28 mouse cellular contexts compared by ENCODE assay signal in the genomic region with DNA sequence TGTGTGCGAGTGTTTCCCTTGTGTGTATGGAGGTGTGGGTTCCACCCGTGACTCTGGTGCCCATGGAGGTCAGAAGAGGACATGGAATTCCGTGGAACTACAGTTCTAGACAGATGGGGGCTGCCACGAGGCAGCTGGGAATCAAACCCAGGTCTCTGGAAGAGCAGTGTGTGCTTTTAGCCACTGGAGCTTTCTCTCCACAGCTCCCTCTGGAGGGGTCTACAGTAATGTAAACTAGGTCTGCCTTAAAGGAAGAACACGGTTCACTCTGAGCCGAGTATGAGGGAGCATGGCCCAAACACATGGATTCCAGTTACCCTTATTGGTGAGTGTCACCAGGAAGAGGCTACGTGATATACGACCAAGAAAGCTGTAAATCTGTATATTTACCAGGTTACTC. TPM values are rescaled to one million over a fixed set of nuclear protein-coding genes. Genes with fewer than 3 reads are reported as not detected.
DNase-seq lines count a peak whose midpoint lies in the region; ATAC-seq and TF ChIP-seq lines count a peak whose summit lies in the region.
"Had no signal": no experiment of that assay in that cellular context is flagged by ENCODE, and none has a peak within 500 bp of the region (broad histone marks: within the 10 kb centered on the region; RNA-seq: fewer than 3 reads in every experiment).

No protein-coding gene starts in this region.

- H3K27me3 ChIP-seq in E14TG2a.4 (ENCODE audit: insufficient read depth, low read length), result no peaks in the 10 kb centered on the region
- H3K27me3 ChIP-seq: embryonic facial prominence, embryonic 15.5 days; heart, embryonic 15.5 days; hindbrain, embryonic 13.5 days; Patski had no signal

- in situ Hi-C loops in ES-E14 (cut with MboI; ENCODE audit: low sequenced_read_pairs in 2 of 2, unreplicated experiment in 2 of 2), result no loop called here

- TF ChIP-seq CTCF in layer of hippocampus, adult 2 months (conservative IDR thresholded peaks at IDR 0.05), result 0 out of 2 replicates have a peak, but pooled peaks have one; percentile 3
- TF ChIP-seq CTCF in E14TG2a.4 (conservative IDR thresholded peaks at IDR 0.05; ENCODE audit: low read length), result no peak; the same call in 1 of the 2 replicates

- no peak overlapping the region for H3K4me3 ChIP-seq in layer of hippocampus, adult 2 months
- peak overlapping the region; percentile 24; the same call in 1 of the 2 replicates for H3K4me3 ChIP-seq in E14TG2a.4 (replicated peaks; ENCODE audit: low read length)
- H3K4me3 ChIP-seq in ES-E14 (ENCODE audit: insufficient read depth in 1 of 2, low read depth in 1 of 2, low read length in 2 of 2, poor library complexity in 1 of 2, severe bottlenecking in 1 of 2), result no peak overlapping the region; a peak in 1 of 4 replicates
- H3K4me3 ChIP-seq: embryonic facial prominence, embryonic 15.5 days; erythroblast, embryonic 14.5 days; forebrain, embryonic 10.5 days; heart, adult 2 months; heart, embryonic 15.5 days; hindbrain, embryonic 13.5 days had no signal

- H3K27ac ChIP-seq in layer of hippocampus, adult 2 months, result no peak overlapping the region
- peak overlapping the region; percentile 87; the same call in 1 of the 2 replicates for H3K27ac ChIP-seq in ES-E14 (ENCODE audit: insufficient read depth, low read depth, low read length, poor library complexity, severe bottlenecking)
- H3K27ac ChIP-seq: embryonic facial prominence, embryonic 15.5 days; forebrain, embryonic 10.5 days; heart, adult 2 months; heart, embryonic 15.5 days; hindbrain, embryonic 13.5 days; hindbrain, postnatal 0 days had no signal

- no peak for DNase-seq in layer of hippocampus, adult 2 months (ENCODE audit: low spot score in 2 of 2)
- DNase-seq in layer of hippocampus, postnatal 10 days (ENCODE audit: low spot score in 2 of 2), result no peak
- DNase-seq in ES-E14 (ENCODE audit: low read depth, low spot score), result no peak
- DNase-seq in embryo, embryonic 10 days (ENCODE audit: low spot score), result no peak
- DNase-seq: adrenal gland, adult 8-10 months; adrenal gland, postnatal 36 days; cerebellum, adult 2 months; cerebellum, postnatal 10 days; embryo, embryonic 11 days; gastrocnemius, postnatal 10 days; heart, adult 2 months; heart, postnatal 14 days had no signal

- H3K4me1 ChIP-seq in E14TG2a.4 (replicated peaks; ENCODE audit: low read depth, low read length) (peaks cover 43% of the 10 kb centered on the region), ES-E14 (ENCODE audit: control insufficient read depth in 2 of 2, insufficient read depth in 2 of 2, low read length in 2 of 2, poor library complexity in 1 of 2) (no peaks in the 10 kb centered on the region; a peak in 2 of 4 replicates)
- H3K4me1 ChIP-seq: embryonic facial prominence, embryonic 15.5 days; hindbrain, embryonic 13.5 days had no signal

- H3K9me3 ChIP-seq in E14TG2a.4 (ENCODE audit: low read length) (peaks cover 6% of the 10 kb centered on the region), ES-E14 (ENCODE audit: control insufficient read depth, insufficient read depth, low read depth, low read length) (no peaks in the 10 kb centered on the region)
- H3K9me3 ChIP-seq: embryonic facial prominence, embryonic 15.5 days; heart, embryonic 15.5 days; hindbrain, embryonic 13.5 days had no signal

- H3K9ac ChIP-seq in ES-E14 (ENCODE audit: insufficient read depth, low read depth, low read length, poor library complexity, severe bottlenecking), result peak overlapping the region; percentile 45; the same call in 1 of the 2 replicates
- H3K9ac ChIP-seq: embryonic facial prominence, embryonic 15.5 days; heart, embryonic 15.5 days; hindbrain, embryonic 13.5 days had no signal

- H3K36me3 ChIP-seq in E14TG2a.4 (ENCODE audit: insufficient read depth, low read length), result no peaks in the 10 kb centered on the region
- H3K36me3 ChIP-seq in ES-E14 (ENCODE audit: control insufficient read depth, insufficient read depth, low read length, poor library complexity, severe bottlenecking), result no peaks in the 10 kb centered on the region
- H3K36me3 ChIP-seq: embryonic facial prominence, embryonic 15.5 days; forebrain, embryonic 10.5 days; heart, embryonic 15.5 days; hindbrain, embryonic 13.5 days had no signal

- 0 out of 2 replicates have a peak, but pooled peaks have one; percentile 17 for ATAC-seq in megakaryocyte progenitor cell, adult 5-6 weeks (replicated peaks; ENCODE audit: poor library complexity)
- no peak for ATAC-seq in inflammation-experienced regulatory T-cells, adult 6 months
- ATAC-seq: forebrain, embryonic 14.5 days; hindbrain, postnatal 0 days; Patski had no signal

TF ChIP-seq in ES-E14, 5 proteins besides CTCF, POLR2A, EP300 and RAD21:
- TF ChIP-seq CHD2 (IDR thresholded peaks at IDR 0.05; ENCODE audit: low read depth, low read length) (no peak), ZC3H11A (IDR thresholded peaks at IDR 0.05; ENCODE audit: borderline replicate concordance, low read depth, low read length) (no peak), HCFC1 (IDR thresholded peaks at IDR 0.05; ENCODE audit: borderline replicate concordance, insufficient read depth, low read length) (no peak), ZNF384 (IDR thresholded peaks at IDR 0.05; ENCODE audit: low read depth, low read length) (no peak), MAFK (IDR thresholded peaks at IDR 0.05; ENCODE audit: insufficient read depth, low read depth, low read length) (no peak)

RNA-seq across cellular contexts. Expression of gene Gm49496, which starts 4.2 kb away (rescaled TPM):
- not detected for total RNA-seq in layer of hippocampus, adult 2 months (2021)
- total RNA-seq in layer of hippocampus, postnatal 10 days (2021), result not detected
- 0.22 TPM in 1 of 2 replicates, not detected in the other for total RNA-seq in ES-E14 (2012; rRNA removed)
- not detected in 2 replicates for total RNA-seq in megakaryocyte progenitor cell, adult 5-6 weeks (2015)
- 1.3 and 2.2 TPM in 2 replicates for total RNA-seq in megakaryocyte progenitor cell, adult 5-6 weeks (2017)
- polyA plus RNA-seq in inflammation-experienced regulatory T-cells, adult 6 months (2017; shearing (Covaris generic)), result not detected
- total RNA-seq: adrenal gland, adult 8-10 months; adrenal gland, postnatal 36 days; gastrocnemius, postnatal 10 days; gastrocnemius, postnatal 4 days; heart, adult 2 months; heart, postnatal 14 days; hematopoietic stem cell, adult 5-6 weeks; hindbrain, postnatal 0 days had no signal
- polyA plus RNA-seq: C2C12; cerebellum, adult 2 months; embryonic facial prominence, embryonic 11.5 days; embryonic facial prominence, embryonic 15.5 days; erythroblast, embryonic 14.5 days; forebrain, embryonic 10.5 days; forebrain, embryonic 14.5 days; heart, adult 2 months; heart, embryonic 11.5 days; heart, embryonic 15.5 days; hindbrain, embryonic 13.5 days; hindbrain, postnatal 0 days had no signal

RNA-seq across cellular contexts. Expression of gene Gm10198, which starts 38.6 kb away (rescaled TPM):
- total RNA-seq in layer of hippocampus, adult 2 months (2021), result not detected
- total RNA-seq in layer of hippocampus, postnatal 10 days (2021), result not detected
- total RNA-seq in ES-E14 (2012; rRNA removed), result not detected in 2 replicates
- total RNA-seq in megakaryocyte progenitor cell, adult 5-6 weeks (2015), result not detected in 2 replicates
- not detected in 2 replicates for total RNA-seq in megakaryocyte progenitor cell, adult 5-6 weeks (2017)
- polyA plus RNA-seq in inflammation-experienced regulatory T-cells, adult 6 months (2017; shearing (Covaris generic)), result not detected
- total RNA-seq: adrenal gland, adult 8-10 months; adrenal gland, postnatal 36 days; gastrocnemius, postnatal 10 days; gastrocnemius, postnatal 4 days; heart, adult 2 months; heart, postnatal 14 days; hematopoietic stem cell, adult 5-6 weeks; hindbrain, postnatal 0 days had no signal
- polyA plus RNA-seq: C2C12; cerebellum, adult 2 months; embryonic facial prominence, embryonic 11.5 days; embryonic facial prominence, embryonic 15.5 days; erythroblast, embryonic 14.5 days; forebrain, embryonic 10.5 days; forebrain, embryonic 14.5 days; heart, adult 2 months; heart, embryonic 11.5 days; heart, embryonic 15.5 days; hindbrain, embryonic 13.5 days; hindbrain, postnatal 0 days; Patski had no signal
